Mouse (Mus musculus) layer of hippocampus, adult 6 months (tissue): ENCODE data around the gene Mphosph10. TPM values are rescaled to one million over a fixed set of nuclear protein-coding genes. Genes with fewer than 3 reads are reported as not detected.

Source experiments
- long read RNA-seq, 2 experiments: library from polyadenylated mRNA; unstranded; transcript quantifications; one replicate each; pipeline ENCODE4 v2.0.0; 2019 to 2020
- polyA plus RNA-seq: library from polyadenylated mRNA; unstranded; fragments of <200 nt; fragmentation: Nextera tagmentation; gene quantifications from 2 replicates; pipeline ENCODE4 v1.2.3, GENCODE M21; 2021

The Mphosph10 gene
- polyA plus RNA-seq, result 14.7 and 16.2 TPM in 2 replicates
- long read RNA-seq, experiment 1, transcript Mphosph10-202 (2 exons, 2,276 nt), result major isoform, 10 of 47 reads
- long read RNA-seq, experiment 1, partial matches to known transcripts, result 35 of 47 reads
- long read RNA-seq, experiment 1, other reads (novel, unspliced or antisense), result 1 of 47 reads
- long read RNA-seq, experiment 2, transcript Mphosph10-201 (11 exons, 2,248 nt), result major isoform, 77 of 138 reads
- long read RNA-seq, experiment 2, partial matches to known transcripts, result 58 of 138 reads
- long read RNA-seq, experiment 2, other reads (novel, unspliced or antisense), result 3 of 138 reads

GRCm38 (mm10) chr7:64392122-64392818 lies at the start of gene Mphosph10, which contains the start of gene Mcee:
TSS of gene Mphosph10 (minus strand) at chr7:64392268.
TSS of gene Mcee (plus strand) at chr7:64392607.

DNA sequence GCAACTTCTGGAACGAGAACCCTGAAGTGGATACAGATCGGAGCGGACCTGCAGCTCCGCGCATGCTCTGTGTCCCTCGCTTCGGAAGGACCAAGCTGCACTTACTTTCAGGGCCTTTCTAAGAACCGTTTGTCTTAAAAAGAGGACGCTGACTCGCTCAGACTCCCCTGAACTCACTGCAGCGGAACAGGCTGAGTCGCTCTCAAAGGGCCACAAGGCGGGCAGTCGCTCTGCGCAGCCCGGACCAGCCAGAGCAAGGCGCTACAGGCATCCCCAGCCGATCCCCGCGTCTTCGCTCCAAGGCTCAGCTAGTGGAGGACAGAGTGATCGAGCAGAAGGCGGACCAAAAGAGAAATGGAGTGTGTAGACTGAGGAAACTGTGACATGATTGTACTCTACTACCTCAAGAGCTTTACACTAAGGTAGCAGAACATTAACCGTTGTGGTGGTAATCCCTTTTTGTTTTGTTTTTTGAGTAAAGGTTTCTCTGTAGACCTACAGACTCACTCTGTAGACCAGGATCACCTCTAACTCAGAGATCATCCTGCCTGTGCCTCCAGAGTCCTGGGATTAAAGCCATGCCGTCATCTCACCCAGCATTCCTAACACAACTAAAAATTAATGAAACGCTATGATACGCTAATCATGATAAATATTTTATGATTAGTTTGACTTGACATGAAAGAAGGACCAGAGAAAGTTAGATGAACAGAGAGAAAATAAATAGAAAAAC lies 18.1 kb downstream of the Mphosph10 start, which contains the start of gene Fan1:
Gene Fan1 (minus strand): TSS at position 266 of the 733 bp plus-strand sequence.

Other genes starting within 250 kb of the Mphosph10 start
- gene Trpm1, start 238.4 kb downstream of the Mphosph10 start, polyA plus RNA-seq, result 0.03 and 0.09 TPM in 2 replicates
- gene Mtmr10, start 104.6 kb downstream of the Mphosph10 start, polyA plus RNA-seq, result 3.2 and 4.1 TPM in 2 replicates
- 0.24 and 0.39 TPM in 2 replicates for gene Fan1, start 18.2 kb downstream of the Mphosph10 start, polyA plus RNA-seq
- gene Mcee, start 339 bp upstream of the Mphosph10 start, polyA plus RNA-seq, result 113 and 164 TPM in 2 replicates
- gene Apba2, start 109.4 kb upstream of the Mphosph10 start, polyA plus RNA-seq, result 138 and 153 TPM in 2 replicates